Mouse (Mus musculus): ENCODE results near the gene Has3.

DNA sequence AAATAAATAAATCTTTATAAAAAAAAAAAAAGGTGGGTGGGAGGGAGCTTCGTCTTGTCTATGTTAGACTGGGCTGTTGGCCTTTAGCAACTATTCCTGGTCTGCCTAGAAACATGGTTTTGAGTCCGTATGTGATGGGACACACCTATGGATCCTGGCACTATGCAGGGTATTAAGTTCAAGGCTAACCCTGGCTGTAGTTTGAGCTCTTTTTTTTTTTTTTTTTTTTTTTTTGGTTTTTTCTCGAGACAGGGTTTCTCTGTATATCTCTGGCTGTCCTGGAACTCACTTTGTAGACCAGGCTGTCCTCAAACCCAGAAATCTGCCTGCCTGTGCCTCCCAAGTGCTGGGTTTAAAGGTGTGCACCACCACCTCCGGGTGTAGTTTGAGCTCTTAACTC lies 54.0 kb downstream of the Has3 start:
- TF ChIP-seq EP300 (IDR thresholded peaks at IDR 0.05; ENCODE audit: insufficient read depth, low read depth, low read length) = no peak
- no peak for TF ChIP-seq POLR2A (IDR thresholded peaks at IDR 0.05; ENCODE audit: insufficient read depth, low read length)
